Mouse (Mus musculus) liver, embryonic 14.5 days (tissue): Measurements from ENCODE around the gene Kidins220. TPM values are rescaled to one million over a fixed set of nuclear protein-coding genes. Genes with fewer than 3 reads are reported as not detected.

Source experiments
- ATAC-seq: fragments of 200-750 bp; cut with Nextera tagmentation; 2 replicates; pipeline ENCODE4 v1.8.0; 2017; ENCODE audit warnings: moderate number of reproducible peaks, mild to moderate bottlenecking, moderate library complexity; ENCODE audit not compliant: insufficient read depth
- DNase-seq, 3 experiments: peaks; one replicate each; pipeline ENCODE4 v3.0.0-alpha.2; 2012 to 2013; ENCODE audit warnings: low read depth in 3 of 3, low spot score in 3 of 3
- H3K27ac ChIP-seq: fragments of 300-500 bp; sonication (generic); 2 replicates; pipeline ENCODE4 v1.5.1; 2014; ENCODE audit warnings: moderate library complexity, mild to moderate bottlenecking, control low read depth, inconsistent platforms
- H3K27me3 ChIP-seq: fragments of 300-500 bp; sonication (generic); 2 replicates; pipeline ENCODE4 v1.6.1; 2014; ENCODE audit warnings: mild to moderate bottlenecking, low read length, moderate library complexity; ENCODE audit not compliant: control insufficient read depth, insufficient read depth
- H3K36me3 ChIP-seq: fragments of 300-500 bp; sonication (generic); replicated peaks from 2 replicates; pipeline ENCODE4 v1.6.1; 2014; ENCODE audit warnings: low read depth; ENCODE audit not compliant: control insufficient read depth, insufficient read depth
- H3K4me1 ChIP-seq, 2 experiments: fragments of 200-500 bp in 1 of 2; fragments of 300-500 bp in 1 of 2; sonication (generic) in 1 of 2; replicated peaks; 2 replicates each; pipeline ENCODE4 v1.6.1; 2012 to 2014; ENCODE audit warnings: antibody characterized with exemption in 1 of 2, inconsistent platforms in 1 of 2, low read length in 1 of 2; ENCODE audit not compliant: control insufficient read depth in 2 of 2, insufficient read depth in 2 of 2
- H3K4me2 ChIP-seq: fragments of 300-500 bp; sonication (generic); 2 replicates; pipeline ENCODE4 v1.6.1; 2014; ENCODE audit warnings: low read depth, mild to moderate bottlenecking, control low read depth, moderate library complexity
- H3K4me3 ChIP-seq, 2 experiments: fragments of 200-500 bp in 1 of 2; fragments of 300-500 bp in 1 of 2; sonication (generic) in 1 of 2; 2 replicates each; pipeline ENCODE4 v1.5.1; 2012 to 2014; ENCODE audit warnings: low read depth in 2 of 2, low read length in 2 of 2, mild to moderate bottlenecking in 2 of 2, control low read depth in 1 of 2, inconsistent platforms in 1 of 2, moderate library complexity in 1 of 2; ENCODE audit not compliant: insufficient read depth in 1 of 2
- H3K9ac ChIP-seq: fragments of 300-500 bp; sonication (generic); replicated peaks from 2 replicates; pipeline ENCODE4 v1.6.1; 2014; ENCODE audit warnings: mild to moderate bottlenecking, control low read depth, moderate library complexity
- H3K9me3 ChIP-seq: fragments of 300-500 bp; sonication (generic); 2 replicates; pipeline ENCODE4 v1.6.1; 2016; ENCODE audit warnings: low read length, mixed read lengths; ENCODE audit not compliant: control insufficient read depth
- CTCF ChIP-seq: IDR thresholded peaks from 2 replicates; pipeline ENCODE4 v1.5.1; 2016; ENCODE audit warnings: antibody characterized with exemption, low read depth, control low read depth
- EP300 ChIP-seq: IDR thresholded peaks from 2 replicates; pipeline ENCODE4 v1.6.1; 2016; ENCODE audit warnings: antibody characterized with exemption, low read depth
- WGBS: fragments of 180-500 bp; shearing (Covaris S2); extraction: QIAGEN DNeasy Blood & Tissue Kit; methylation state at CpG from one replicate; pipeline ENCODE4 v1.1.7; 2014; ENCODE audit not compliant: insufficient replicate concordance; 5-methylcytosine and 5-hydroxymethylcytosine counted together
- polyA plus RNA-seq, 2 experiments: library from polyadenylated mRNA; depleted of rRNA in 1 of 2; stranded (reverse) in 1 of 2; unstranded in 1 of 2; fragments of >200 nt; fragmentation: Nextera tagmentation in 1 of 2; extraction: Ambion mirVana in 1 of 2; gene quantifications; 2 replicates each; pipeline versions ENCODE4 v1.2.1 to v1.2.3; 2012 to 2014

Kidins220 gene
- polyA plus RNA-seq, 2 experiments, result 7.9 to 9.4 TPM

GRCm38 (mm10) chr12:25108865-25109264 lies 134.1 kb downstream of the Kidins220 start:
- DNase-seq (no peak), ATAC-seq (no peak)
- no peaks in the 10 kb centered on the region for H3K36me3 ChIP-seq
- no peaks in the 10 kb centered on the region for H3K27me3 ChIP-seq
- H3K9ac ChIP-seq, result no peak overlapping the region
- no peak overlapping the region for H3K27ac ChIP-seq
- no peak overlapping the region for H3K4me3 ChIP-seq
- TF ChIP-seq CTCF (no peak), EP300 (no peak)
- peaks cover 0 to 2% of the 10 kb centered on the region in 2 experiments; a peak in 1 of 4 replicates for H3K4me1 ChIP-seq
- no peaks in the 10 kb centered on the region for H3K9me3 ChIP-seq
- 36% methylated on average over 2 of the region's 2 CpGs for WGBS
- H3K4me2 ChIP-seq, result no peak overlapping the region

- no peak overlapping the region for H3K4me2 ChIP-seq
- no peak overlapping the region for H3K27ac ChIP-seq
- no peak overlapping the region for H3K4me3 ChIP-seq
- H3K9ac ChIP-seq, result no peak overlapping the region
- H3K36me3 ChIP-seq, result no peaks in the 10 kb centered on the region
- H3K4me1 ChIP-seq, result 0 out of 4 replicates have a peak, but pooled peaks cover 0 to 2% of the 10 kb centered on the region in 2 experiments
- no peaks in the 10 kb centered on the region for H3K9me3 ChIP-seq
- 47% methylated on average over 7 of the region's 7 CpGs for WGBS
- no peaks in the 10 kb centered on the region for H3K27me3 ChIP-seq
- TF ChIP-seq EP300 (no peak), CTCF (no peak)
- ATAC-seq (no peak), DNase-seq (no peak)
Observed at GRCm38 (mm10) chr12:25109971-25110681, 135.4 kb downstream of the Kidins220 start.

GRCm38 (mm10) chr12:25110682-25111078 lies 136.0 kb downstream of the Kidins220 start:
- WGBS, result 64% methylated on average over 7 of the region's 7 CpGs
- H3K27me3 ChIP-seq, result no peaks in the 10 kb centered on the region

More at GRCm38 (mm10) chr12:25110682-25111078, 136.0 kb downstream of the Kidins220 start:
- TF ChIP-seq EP300, result no peak
- no peak for TF ChIP-seq CTCF
- no peaks in the 10 kb centered on the region for H3K9me3 ChIP-seq
- no peak overlapping the region for H3K9ac ChIP-seq
- H3K4me3 ChIP-seq, result no peak overlapping the region
- H3K4me1 ChIP-seq, result 0 out of 4 replicates have a peak, but pooled peaks cover 0 to 2% of the 10 kb centered on the region in 2 experiments
- H3K27ac ChIP-seq, result no peak overlapping the region
- no peak overlapping the region for H3K4me2 ChIP-seq
- no peaks in the 10 kb centered on the region for H3K36me3 ChIP-seq
- ATAC-seq (no peak), DNase-seq (no peak)

Other genes with a start within 250 kb of the Kidins220 start
- 0.95 and 1.3 TPM in 2 replicates for gene Mboat2, start 144.0 kb upstream of the Kidins220 start, polyA plus RNA-seq (2012; rRNA removed)
- gene Mboat2, start 144.0 kb upstream of the Kidins220 start, polyA plus RNA-seq (2014; fragmentation: Nextera tagmentation; extraction: Ambion mirVana), result 3.6 and 4.0 TPM in 2 replicates
- gene Id2, start 122.2 kb downstream of the Kidins220 start, polyA plus RNA-seq (2012; rRNA removed), result 46.3 and 57.7 TPM in 2 replicates
- gene Id2, start 122.2 kb downstream of the Kidins220 start, polyA plus RNA-seq (2014; fragmentation: Nextera tagmentation; extraction: Ambion mirVana), result 111 and 114 TPM in 2 replicates